ENCODE assay signal across 8 mouse cellular contexts in the genomic region with DNA sequence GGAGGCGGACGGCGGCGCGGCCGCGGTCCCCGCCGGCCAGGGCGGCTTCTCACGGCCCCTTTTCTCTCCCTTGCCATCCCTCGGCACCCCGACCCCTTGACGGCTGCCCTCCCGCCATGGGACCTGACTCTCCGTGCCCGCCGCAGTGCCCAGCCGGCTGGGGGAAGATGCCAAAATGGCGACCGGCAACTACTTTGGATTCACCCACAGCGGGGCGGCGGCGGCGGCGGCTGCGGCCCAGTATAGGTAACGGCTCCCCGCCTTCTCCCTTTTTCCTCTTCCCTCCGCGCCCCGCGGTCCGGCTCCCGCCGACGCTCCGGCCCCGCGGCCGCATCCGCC. TPM values are rescaled to one million over a fixed set of nuclear protein-coding genes. Genes with fewer than 3 reads are reported as not detected.
A peak's percentile ranks its signal among the peaks of the same experiment; 100 is the strongest.
DNase-seq lines count a peak whose midpoint lies in the region; ATAC-seq and TF ChIP-seq lines count a peak whose summit lies in the region.

No protein-coding gene starts in this region.

- peaks cover 31% of the 10 kb centered on the region for H3K4me1 ChIP-seq in heart, embryonic 12.5 days (replicated peaks)
- peaks cover 4 to 7% of the 10 kb centered on the region in 2 experiments; a peak in 1 of 4 replicates for H3K4me1 ChIP-seq in ES-E14 (ENCODE audit: control insufficient read depth in 2 of 2, insufficient read depth in 2 of 2, low read length in 2 of 2, poor library complexity in 1 of 2)
- peaks cover 35% of the 10 kb centered on the region for H3K4me1 ChIP-seq in erythroblast, embryonic 14.5 days (ENCODE audit: control insufficient read depth)
- H3K4me1 ChIP-seq in limb, embryonic 10.5 days, result peaks cover 19% of the 10 kb centered on the region
- peaks cover 20% of the 10 kb centered on the region for H3K4me1 ChIP-seq in midbrain, embryonic 16.5 days (ENCODE audit: control insufficient read depth, insufficient read depth, low read length)

- under 1% methylated on average over 32 of the region's 43 CpGs for WGBS in heart, embryonic 12.5 days
- WGBS in limb, embryonic 10.5 days, result under 1% methylated on average over 26 of the region's 43 CpGs
- under 1% methylated on average over 33 of the region's 43 CpGs for WGBS in midbrain, embryonic 16.5 days

- in situ Hi-C loops in ES-E14 (cut with MboI; ENCODE audit: low sequenced_read_pairs in 2 of 2, unreplicated experiment in 2 of 2), result no loop called here

- ATAC-seq in heart, embryonic 12.5 days (ENCODE audit: insufficient number of reproducible peaks, low FRiP score), result no peak; the same call in 1 of the 2 replicates
- peak; percentile 43; the same call in 1 of the 2 replicates for ATAC-seq in midbrain, embryonic 16.5 days

- no peak for DNase-seq in heart, adult 9 months (ENCODE audit: low spot score in 2 of 2)
- DNase-seq in ES-E14 (ENCODE audit: low read depth, low spot score), result no peak
- DNase-seq in limb, embryonic 10.5 days (ENCODE audit: low spot score), result no peak
- DNase-seq in frontal cortex, postnatal 14 days (ENCODE audit: low spot score in 2 of 2), result no peak
- no peak for DNase-seq in layer of hippocampus, postnatal 10 days (ENCODE audit: low spot score in 2 of 2)

- no peaks in the 10 kb centered on the region for H3K9me3 ChIP-seq in heart, embryonic 12.5 days (replicated peaks)
- no peaks in the 10 kb centered on the region for H3K9me3 ChIP-seq in ES-E14 (ENCODE audit: control insufficient read depth, insufficient read depth, low read depth, low read length)
- no peaks in the 10 kb centered on the region for H3K9me3 ChIP-seq in erythroblast, embryonic 14.5 days (ENCODE audit: control insufficient read depth, low read length)
- no peaks in the 10 kb centered on the region for H3K9me3 ChIP-seq in limb, embryonic 10.5 days (replicated peaks)
- no peaks in the 10 kb centered on the region for H3K9me3 ChIP-seq in midbrain, embryonic 16.5 days (replicated peaks; ENCODE audit: control insufficient read depth, low read length, poor library complexity, severe bottlenecking)

- H3K27me3 ChIP-seq in heart, embryonic 12.5 days (replicated peaks), result no peaks in the 10 kb centered on the region
- H3K27me3 ChIP-seq in erythroblast, embryonic 14.5 days (ENCODE audit: control insufficient read depth), result no peaks in the 10 kb centered on the region
- H3K27me3 ChIP-seq in limb, embryonic 10.5 days (ENCODE audit: low read depth, poor library complexity, severe bottlenecking), result no peaks in the 10 kb centered on the region
- H3K27me3 ChIP-seq in midbrain, embryonic 16.5 days (ENCODE audit: control insufficient read depth, insufficient read depth, low read depth, low read length), result no peaks in the 10 kb centered on the region

- H3K4me2 ChIP-seq in heart, embryonic 12.5 days, result peak overlapping the region; percentile 94
- H3K4me2 ChIP-seq in midbrain, embryonic 16.5 days (ENCODE audit: low read length), result peak overlapping the region; percentile 91

- peak overlapping the region; percentile 96 for H3K9ac ChIP-seq in heart, embryonic 12.5 days
- peak overlapping the region; percentile 96 for H3K9ac ChIP-seq in ES-E14 (ENCODE audit: insufficient read depth, low read depth, low read length, poor library complexity, severe bottlenecking)
- H3K9ac ChIP-seq in midbrain, embryonic 16.5 days (ENCODE audit: low read depth, low read length), result peak overlapping the region; percentile 99

- H3K4me3 ChIP-seq in heart, embryonic 12.5 days, result peak overlapping the region; percentile 70
- peak overlapping the region; percentile 94 to 98 for H3K4me3 ChIP-seq in ES-E14 (ENCODE audit: insufficient read depth in 1 of 2, low read depth in 1 of 2, low read length in 2 of 2, poor library complexity in 1 of 2, severe bottlenecking in 1 of 2)
- H3K4me3 ChIP-seq in erythroblast, embryonic 14.5 days (replicated peaks), result peak overlapping the region; percentile 97
- peak overlapping the region; percentile 100 for H3K4me3 ChIP-seq in limb, embryonic 10.5 days
- peak overlapping the region; percentile 96 for H3K4me3 ChIP-seq in midbrain, embryonic 16.5 days (ENCODE audit: low read depth, low read length)

- H3K36me3 ChIP-seq in heart, embryonic 12.5 days, result 0 out of 2 replicates have a peak, but pooled peaks cover 4% of the 10 kb centered on the region
- H3K36me3 ChIP-seq in ES-E14 (ENCODE audit: control insufficient read depth, insufficient read depth, low read length, poor library complexity, severe bottlenecking), result no peaks in the 10 kb centered on the region
- peaks cover 22% of the 10 kb centered on the region for H3K36me3 ChIP-seq in erythroblast, embryonic 14.5 days (ENCODE audit: control insufficient read depth)
- H3K36me3 ChIP-seq in limb, embryonic 10.5 days, result peaks cover 17% of the 10 kb centered on the region
- no peaks in the 10 kb centered on the region for H3K36me3 ChIP-seq in midbrain, embryonic 16.5 days (ENCODE audit: control insufficient read depth, insufficient read depth, low read length)

- peak overlapping the region; percentile 94 for H3K27ac ChIP-seq in heart, embryonic 12.5 days (ENCODE audit: poor library complexity, severe bottlenecking)
- H3K27ac ChIP-seq in ES-E14 (ENCODE audit: insufficient read depth, low read depth, low read length, poor library complexity, severe bottlenecking), result peak overlapping the region; percentile 91
- H3K27ac ChIP-seq in limb, embryonic 10.5 days, result peak overlapping the region; percentile 100
- peak overlapping the region; percentile 96 for H3K27ac ChIP-seq in midbrain, embryonic 16.5 days (ENCODE audit: low read length)

TF ChIP-seq in ES-E14, 5 proteins besides CTCF, POLR2A, EP300 and RAD21:
- TF ChIP-seq HCFC1 (IDR thresholded peaks at IDR 0.05; ENCODE audit: borderline replicate concordance, insufficient read depth, low read length), result no peak
- no peak for TF ChIP-seq ZNF384 (IDR thresholded peaks at IDR 0.05; ENCODE audit: low read depth, low read length)
- no peak for TF ChIP-seq MAFK (IDR thresholded peaks at IDR 0.05; ENCODE audit: insufficient read depth, low read depth, low read length)
- no peak for TF ChIP-seq CHD2 (IDR thresholded peaks at IDR 0.05; ENCODE audit: low read depth, low read length)
- no peak for TF ChIP-seq ZC3H11A (IDR thresholded peaks at IDR 0.05; ENCODE audit: borderline replicate concordance, low read depth, low read length)
TF ChIP-seq in ES-E14: peak in this region for 0.

RNA-seq across cellular contexts. Expression of a gene that starts 0.4 kb away (rescaled TPM):
- polyA plus RNA-seq in heart, embryonic 12.5 days (2016; fragmentation: Nextera tagmentation; extraction: Ambion mirVana), result 105 and 108 TPM in 2 replicates
- 56.7 and 66.8 TPM in 2 replicates for total RNA-seq in ES-E14 (2012; rRNA removed)
- 1.5 and 2.1 TPM in 2 replicates for polyA plus RNA-seq in erythroblast, embryonic 14.5 days (2012)
- polyA plus RNA-seq in limb, embryonic 10.5 days (2016; fragmentation: Nextera tagmentation; extraction: Ambion mirVana), result 120 and 126 TPM in 2 replicates
- polyA plus RNA-seq in midbrain, embryonic 16.5 days (2015; fragmentation: Nextera tagmentation; extraction: Ambion mirVana), result 161 and 169 TPM in 2 replicates
- 100 to 1,000 TPM; 278 to 285 TPM for total RNA-seq in layer of hippocampus, postnatal 10 days (2021)

Comparison
In these comparisons a context has a peak if more than half of its experiments do, and no peak if none do; other contexts are left out.
1. RNA of a gene that starts 0.4 kb away (polyA plus RNA-seq): 161 to 169 TPM in midbrain, embryonic 16.5 days, 120 to 126 TPM in limb, embryonic 10.5 days and 105 to 108 TPM in heart, embryonic 12.5 days; 1.5 to 2.1 TPM in erythroblast, embryonic 14.5 days; every median in the first group is over 10 times any median in the second.
2. Peak in every context shown above with its lines, with median percentiles within 50 percentile points of each other: H3K27ac ChIP-seq, H3K4me3 ChIP-seq and H3K9ac ChIP-seq.